Mouse (Mus musculus) mature B cell (primary cell): ENCODE data around the gene Pik3r3.
"Not testable (repeated sequence)": the region's sequence is repeated elsewhere in the genome, so short reads cannot be mapped to it uniquely, and the experiment has no call there.

Experiments used
- in situ Hi-C: fragments of 300-500 bp; cut with MboI; formaldehyde crosslinking; loops from 2 replicates; pipeline ENCODE4 v1.14.3; 2019

Pik3r3 gene

DNA sequence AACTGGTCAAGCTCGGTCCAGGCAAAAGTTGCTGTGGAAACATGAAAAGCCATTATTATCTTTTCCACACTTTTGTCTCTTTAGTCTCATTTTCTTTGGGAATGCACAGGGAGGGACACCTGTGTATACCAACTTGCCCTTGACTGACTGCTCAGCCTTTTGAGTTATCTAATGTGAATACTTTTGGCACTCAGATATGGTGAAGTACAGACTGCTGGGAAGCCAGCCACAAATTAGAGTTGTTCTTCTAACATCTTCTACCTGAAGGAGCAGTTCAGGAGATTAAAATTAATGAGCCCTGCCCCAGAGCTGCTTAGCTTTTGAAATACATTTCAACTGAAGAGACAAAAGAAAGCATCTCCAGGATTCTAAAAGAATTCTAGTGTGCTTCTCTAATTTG is 2.4 kb upstream of the Pik3r3 start:
- in situ Hi-C loops: no loop called here

DNA sequence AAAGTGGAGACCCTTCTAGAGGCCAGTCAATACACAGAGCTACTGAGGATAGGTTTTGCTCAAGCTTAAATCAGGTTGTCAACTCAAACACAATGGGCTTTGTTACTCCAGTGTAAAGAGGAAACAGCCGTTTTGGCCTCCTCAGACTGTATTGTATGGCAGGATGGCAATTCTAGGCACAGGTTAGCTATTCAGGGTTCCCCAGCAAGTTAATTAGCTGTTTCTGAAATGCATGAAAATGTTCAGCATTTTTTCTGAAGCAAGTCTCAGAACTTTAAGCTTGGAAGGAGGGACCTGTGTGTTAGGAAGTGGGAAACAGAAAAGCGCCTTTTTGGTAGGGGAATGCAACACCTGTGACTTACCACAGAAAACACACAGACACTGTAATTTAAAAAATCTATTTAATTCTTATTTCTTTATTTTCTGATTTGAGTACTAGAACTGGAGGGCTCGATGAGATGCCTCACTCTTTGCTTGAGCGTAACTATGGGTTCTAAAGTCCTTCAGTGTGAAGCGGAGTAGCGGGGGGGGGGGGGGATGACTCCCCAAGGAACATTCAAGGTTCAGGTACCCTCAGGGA is 1.3 kb upstream of the Pik3r3 start:
- in situ Hi-C loops: no loop called here

GRCm38 (mm10) chr4:116220780-116221139 is 658 bp upstream of the Pik3r3 start:
- in situ Hi-C loops: no loop called here

GRCm38 (mm10) chr4:116221996-116222842 is 801 bp downstream of the Pik3r3 start:
- in situ Hi-C loops: no loop called here

DNA sequence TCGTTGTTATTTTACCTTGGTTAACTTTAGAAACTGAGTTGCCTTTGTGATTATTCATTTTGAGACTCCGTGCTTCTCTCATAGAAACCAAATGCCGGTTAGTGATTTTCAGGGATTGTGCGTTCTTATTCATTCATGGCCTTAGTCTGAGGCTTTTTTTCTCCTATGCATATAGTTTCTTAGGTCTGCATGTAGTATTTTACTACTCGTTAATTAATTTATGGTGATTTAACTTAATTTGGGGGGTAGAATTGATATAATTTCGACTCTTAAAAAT is 1.4 kb downstream of the Pik3r3 start:
- in situ Hi-C loops: no loop called here

GRCm38 (mm10) chr4:116243377-116243776 is 22.0 kb downstream of the Pik3r3 start:
- in situ Hi-C loops: no loop called here

GRCm38 (mm10) chr4:116244240-116244639 is 22.8 kb downstream of the Pik3r3 start:
- in situ Hi-C loops: no loop called here

DNA sequence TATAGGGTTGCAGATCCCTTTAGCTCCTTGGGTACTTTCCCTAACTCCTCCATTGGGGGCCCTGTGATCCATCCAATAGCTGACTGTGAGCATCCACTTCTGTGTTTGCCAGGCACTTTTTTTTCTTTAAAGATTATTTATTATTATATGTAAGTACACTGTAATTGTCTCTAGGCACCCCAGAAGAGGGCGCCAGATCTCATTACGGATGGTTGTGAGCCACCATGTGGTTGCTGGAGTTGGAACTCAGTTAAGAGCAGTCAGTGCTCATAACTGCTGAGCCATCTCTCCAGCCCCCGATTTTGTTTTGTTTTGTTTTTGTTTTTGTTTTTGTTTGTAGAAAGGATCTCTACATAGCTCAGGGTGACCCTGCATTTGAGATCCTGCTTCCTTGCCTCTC is 24.5 kb downstream of the Pik3r3 start:
- in situ Hi-C loops: not testable (repeated sequence)

- in situ Hi-C loops: no loop called here
These were observed 28.6 kb downstream of the Pik3r3 start for GRCm38 (mm10) chr4:116249986-116250385.

DNA sequence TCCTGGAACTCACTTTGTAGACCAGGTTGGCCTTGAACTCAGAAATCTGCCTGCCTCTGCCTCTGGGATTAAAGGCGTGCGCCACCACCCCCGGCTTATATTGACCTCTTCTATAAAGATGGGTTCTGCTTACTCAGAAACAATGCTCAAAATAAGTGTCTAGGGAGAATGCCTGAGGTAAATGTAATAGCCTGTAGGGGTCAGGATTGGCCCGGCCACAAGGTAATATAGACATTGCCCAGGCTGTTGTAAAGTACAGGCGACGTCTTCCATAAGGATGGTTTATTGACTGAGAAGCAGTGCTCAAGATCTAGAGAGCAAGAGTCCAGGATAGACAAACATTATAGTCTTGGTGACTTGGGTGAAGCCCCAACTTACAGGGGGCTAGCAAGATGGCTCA is 46.8 kb downstream of the Pik3r3 start:
- in situ Hi-C loops: no loop called here

- in situ Hi-C loops: no loop called here
These were observed 60.8 kb downstream of the Pik3r3 start for GRCm38 (mm10) chr4:116282211-116282610.

- in situ Hi-C loops: no loop called here
These were observed 70.1 kb downstream of the Pik3r3 start for GRCm38 (mm10) chr4:116291561-116291960.

DNA sequence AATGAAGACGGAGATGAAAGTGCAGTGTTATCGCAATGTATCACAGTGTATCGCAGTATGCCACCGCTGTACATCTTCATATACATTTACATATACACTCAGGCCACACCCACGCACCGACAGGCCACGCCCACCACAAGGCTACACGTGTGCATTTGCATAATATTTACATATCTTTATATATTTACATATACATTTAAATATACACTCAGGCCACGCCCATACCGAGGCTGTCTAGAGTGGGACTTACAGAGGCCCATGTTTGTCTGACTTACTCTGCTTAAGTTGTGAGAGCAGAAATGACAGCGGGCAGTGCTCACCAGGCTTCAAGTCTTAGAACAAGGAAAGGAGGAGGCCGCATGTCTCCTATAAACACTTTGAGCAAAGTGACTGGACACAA is 71.9 kb downstream of the Pik3r3 start:
- in situ Hi-C loops: no loop called here

- in situ Hi-C loops: no loop called here
These were observed 79.5 kb downstream of the Pik3r3 start for GRCm38 (mm10) chr4:116300878-116301355.

DNA sequence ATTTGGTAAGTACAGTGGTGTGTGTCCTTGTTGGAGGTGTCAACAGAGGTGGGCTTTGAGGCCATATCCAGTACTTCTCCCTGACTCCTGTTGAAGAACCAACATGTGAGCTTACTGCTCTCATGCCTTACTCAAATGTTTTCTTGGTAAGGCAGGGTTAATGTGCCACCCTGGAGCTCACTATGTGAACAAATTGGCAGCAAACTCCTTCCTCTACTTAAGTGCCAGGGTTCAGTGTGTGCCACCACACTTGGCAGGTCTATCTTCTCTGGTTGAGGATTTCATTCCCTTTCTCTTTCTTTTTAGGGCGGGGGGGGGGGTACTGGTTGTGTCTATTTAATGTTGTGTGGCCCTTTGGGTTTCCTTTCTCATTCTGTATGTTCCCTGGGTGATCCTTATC is 83.1 kb downstream of the Pik3r3 start:
- in situ Hi-C loops: no loop called here

DNA sequence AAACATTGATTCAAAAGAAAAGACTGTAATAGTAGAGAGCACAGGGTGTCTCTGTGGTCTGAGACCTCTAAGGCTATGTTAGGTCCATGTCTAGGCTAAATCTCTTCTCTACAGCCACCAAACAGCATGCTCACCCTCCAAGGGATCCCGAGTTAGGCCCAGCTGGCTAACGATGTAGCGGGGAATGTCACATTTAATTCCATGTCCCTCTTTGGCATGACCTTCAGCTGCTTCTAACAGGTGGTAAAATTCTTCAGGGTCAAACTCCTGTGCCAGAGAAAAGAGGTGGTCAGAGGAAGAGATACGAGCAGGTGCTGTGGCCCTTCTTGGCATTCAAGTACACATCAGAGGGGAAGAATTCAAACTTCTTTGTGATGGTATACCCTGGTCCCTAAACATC is 96.2 kb downstream of the Pik3r3 start:
- in situ Hi-C loops: no loop called here

GRCm38 (mm10) chr4:116322127-116322526 is 100.7 kb downstream of the Pik3r3 start:
- in situ Hi-C loops: no loop called here

DNA sequence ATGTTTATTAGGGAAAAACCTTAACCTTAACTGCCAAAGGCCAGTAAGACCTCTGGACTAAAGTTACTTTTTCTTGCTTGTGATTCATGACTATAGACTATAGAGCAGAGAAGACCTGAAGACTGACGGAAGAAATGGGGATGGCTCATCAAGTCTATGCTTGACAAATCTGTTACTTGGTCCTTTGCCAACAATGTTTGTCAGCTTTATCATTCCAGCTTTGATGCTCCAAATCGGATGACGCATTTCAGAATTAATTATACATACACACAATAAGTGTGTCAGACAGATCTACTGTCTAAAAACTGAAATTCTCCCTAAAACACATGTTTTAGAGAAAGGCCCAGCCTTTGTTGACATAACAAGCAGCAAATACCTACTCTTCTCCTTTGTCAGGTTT is 107.8 kb downstream of the Pik3r3 start:
- in situ Hi-C loops: no loop called here

DNA sequence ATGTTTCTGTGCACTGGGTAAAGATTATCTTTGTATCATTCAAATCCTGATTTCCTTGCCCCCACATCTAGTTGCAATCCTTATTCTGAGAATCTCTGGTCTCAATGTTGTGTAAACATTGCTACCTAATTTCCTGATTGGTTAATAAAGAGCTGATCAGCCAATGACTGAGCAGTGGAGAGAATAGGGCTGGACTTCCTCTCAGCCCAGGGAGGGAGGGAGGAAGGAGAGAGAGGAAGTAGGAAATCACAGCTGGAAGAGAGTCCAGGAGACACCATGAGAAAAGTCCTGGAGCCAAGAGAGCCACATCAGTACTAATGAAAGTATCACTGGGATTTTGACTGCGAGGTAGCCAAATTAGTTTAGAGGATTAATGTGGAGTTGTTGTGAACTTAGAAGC is 114.9 kb downstream of the Pik3r3 start:
- in situ Hi-C loops: no loop called here

DNA sequence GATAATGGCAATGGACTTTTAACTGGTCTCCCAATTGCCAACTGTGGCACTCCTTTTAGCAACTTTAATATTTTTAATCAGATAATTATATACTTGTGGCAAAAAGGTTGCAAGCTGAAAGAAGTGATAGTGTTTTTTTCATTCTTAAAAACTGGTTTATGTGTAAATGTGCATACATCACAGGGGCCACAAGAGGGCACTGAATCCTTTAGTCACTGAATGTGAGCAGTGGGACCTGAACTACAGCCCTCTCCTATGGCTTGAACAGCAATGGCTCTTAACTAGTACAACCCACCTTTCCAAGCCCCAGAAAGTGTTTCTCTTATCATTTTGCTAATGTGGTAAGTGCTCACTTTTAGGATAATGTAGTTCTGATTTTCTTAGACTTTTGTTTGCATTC is 120.7 kb downstream of the Pik3r3 start:
- in situ Hi-C loops: no loop called here

DNA sequence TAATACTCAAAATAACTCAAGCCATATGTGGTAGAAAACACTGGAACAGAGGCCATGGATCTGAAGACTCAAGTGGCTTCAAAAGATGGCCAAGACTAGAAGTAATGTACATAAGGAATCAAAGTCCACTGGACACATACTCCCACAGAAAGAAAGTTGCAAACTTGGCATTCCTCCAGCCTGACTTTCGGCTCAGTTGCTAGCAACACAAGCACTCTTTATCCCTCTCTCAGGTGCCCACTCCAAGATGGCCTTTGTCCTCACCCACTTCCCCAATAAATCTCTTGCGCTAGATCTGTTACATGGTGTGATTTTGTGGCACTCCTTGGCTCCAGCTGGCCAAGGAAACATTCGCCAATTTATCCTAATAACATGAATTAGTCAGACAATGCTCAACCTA is 131.1 kb downstream of the Pik3r3 start:
- in situ Hi-C loops: no loop called here
